Mouse (Mus musculus): ENCODE results near the gene Slc6a6. TPM values are rescaled to one million over a fixed set of nuclear protein-coding genes. Genes with fewer than 3 reads are reported as not detected.
A peak's percentile ranks its signal among the peaks of the same experiment; 100 is the strongest.

Gene Slc6a6
- total RNA-seq, 1 experiment from 2014 or later: 36.7 TPM

DNA sequence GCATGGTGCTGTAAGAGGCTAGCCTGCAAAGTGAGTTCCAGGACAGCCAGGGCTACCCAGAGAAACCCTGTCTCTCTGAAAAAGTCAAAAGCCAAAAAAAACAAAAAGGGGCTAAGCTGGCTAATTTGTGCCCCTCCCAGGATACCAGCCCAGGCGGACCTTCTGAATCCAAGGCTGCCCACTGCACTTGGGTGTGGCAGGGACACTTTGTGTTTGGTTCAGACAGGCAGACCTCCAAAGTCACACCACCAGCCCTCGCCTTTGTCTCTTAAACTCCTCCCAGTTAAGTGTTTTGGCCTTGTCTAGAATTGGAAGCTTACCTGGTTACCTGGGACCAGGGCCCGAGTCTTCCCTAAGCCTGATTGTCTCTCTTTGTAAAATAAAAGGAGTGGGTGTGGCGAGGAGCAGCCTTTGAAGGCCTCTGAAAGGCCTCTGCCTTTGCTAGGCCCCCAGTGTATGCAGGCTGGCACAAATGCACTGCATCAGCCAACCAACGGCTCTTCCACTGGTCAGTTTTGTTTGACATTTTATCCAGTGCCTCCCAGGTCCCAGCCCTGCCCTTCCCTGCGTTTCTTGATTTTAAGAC is 26.6 kb downstream of the Slc6a6 start:
- no peak for ATAC-seq (replicated peaks in 1 of 2; ENCODE audit: insufficient read depth in 1 of 2, low FRiP score in 2 of 2, low TSS enrichment in 1 of 2, low read depth in 1 of 2, poor library complexity in 2 of 2, severe bottlenecking in 2 of 2)

DNA sequence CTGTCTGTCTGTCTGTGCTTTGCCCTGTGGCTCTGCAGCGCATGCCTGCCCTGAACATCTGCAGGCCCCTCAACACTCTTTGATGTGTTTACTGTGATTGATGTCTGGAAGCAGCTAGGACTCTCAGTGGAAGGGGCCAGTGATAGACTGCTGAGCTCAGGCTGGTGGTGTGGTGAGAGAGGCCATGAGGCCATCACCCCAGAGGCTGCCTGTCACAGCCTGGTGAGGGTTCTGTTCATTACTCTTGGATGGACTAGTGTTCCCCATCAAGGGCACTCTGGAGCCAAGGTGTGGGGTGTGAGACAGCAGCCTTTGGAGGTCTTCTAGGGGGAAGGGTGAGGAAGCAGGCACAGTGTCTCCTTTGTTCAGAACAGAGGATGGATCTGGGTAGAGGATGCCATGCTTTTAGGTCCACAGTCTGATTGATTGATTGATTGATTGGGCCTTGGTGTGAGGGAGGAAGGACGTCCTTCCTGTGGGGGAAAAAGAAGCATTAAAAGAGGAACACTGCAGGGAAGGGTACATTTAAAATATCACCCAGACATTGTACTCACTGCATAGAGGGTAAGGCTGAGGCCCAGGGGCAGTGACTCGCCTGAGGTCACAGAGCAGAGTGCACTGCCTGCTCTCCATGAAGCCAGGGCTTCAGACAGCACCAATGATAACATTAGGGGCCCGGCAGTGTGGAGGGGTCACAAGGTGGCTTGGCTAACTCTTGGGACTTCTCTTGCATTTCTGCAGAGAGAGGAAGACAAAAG is 28.4 kb downstream of the Slc6a6 start:
- no peak for ATAC-seq (replicated peaks in 1 of 2; ENCODE audit: insufficient read depth in 1 of 2, low FRiP score in 2 of 2, low TSS enrichment in 1 of 2, low read depth in 1 of 2, poor library complexity in 2 of 2, severe bottlenecking in 2 of 2)

DNA sequence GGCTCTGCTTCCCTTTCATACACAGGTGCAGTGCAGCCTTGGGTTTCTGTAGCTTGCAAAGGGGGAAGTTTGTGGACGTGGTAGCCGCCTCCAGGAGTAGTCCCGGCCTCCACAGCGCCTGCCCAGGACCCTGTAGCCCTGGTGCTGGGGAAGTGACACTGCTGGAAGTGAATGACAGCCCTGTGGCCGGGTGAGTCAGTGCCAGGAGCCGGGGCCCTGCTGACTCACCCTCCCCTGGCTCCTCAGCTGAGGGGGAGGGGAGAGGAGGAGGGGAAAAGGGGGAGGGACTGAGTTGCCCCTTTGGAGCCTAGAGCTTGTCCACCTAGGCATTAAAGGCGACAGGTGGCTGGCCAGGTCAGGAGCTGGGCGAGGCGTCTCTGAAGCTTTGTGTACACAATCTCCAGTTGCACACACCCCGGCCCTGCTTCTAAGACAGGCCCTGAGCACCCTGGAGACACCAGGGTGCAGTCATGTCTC is 29.0 kb downstream of the Slc6a6 start:
- ATAC-seq (replicated peaks in 1 of 2; ENCODE audit: insufficient read depth in 1 of 2, low FRiP score in 2 of 2, low TSS enrichment in 1 of 2, low read depth in 1 of 2, poor library complexity in 2 of 2, severe bottlenecking in 2 of 2): peak; percentile 94 to 98

- no peak for ATAC-seq (replicated peaks in 1 of 2; ENCODE audit: insufficient read depth in 1 of 2, low FRiP score in 2 of 2, low TSS enrichment in 1 of 2, low read depth in 1 of 2, poor library complexity in 2 of 2, severe bottlenecking in 2 of 2)
Observed at GRCm38 (mm10) chr6:91713370-91713896, 29.6 kb downstream of the Slc6a6 start.

- no peak for ATAC-seq (replicated peaks in 1 of 2; ENCODE audit: insufficient read depth in 1 of 2, low FRiP score in 2 of 2, low TSS enrichment in 1 of 2, low read depth in 1 of 2, poor library complexity in 2 of 2, severe bottlenecking in 2 of 2)
Observed at GRCm38 (mm10) chr6:91715023-91715422, 31.2 kb downstream of the Slc6a6 start.

GRCm38 (mm10) chr6:91715988-91716810 is 32.3 kb downstream of the Slc6a6 start:
- no peak for ATAC-seq (replicated peaks in 1 of 2; ENCODE audit: insufficient read depth in 1 of 2, low FRiP score in 2 of 2, low TSS enrichment in 1 of 2, low read depth in 1 of 2, poor library complexity in 2 of 2, severe bottlenecking in 2 of 2)

GRCm38 (mm10) chr6:91718067-91718466 is 34.2 kb downstream of the Slc6a6 start:
- no peak for ATAC-seq (replicated peaks in 1 of 2; ENCODE audit: insufficient read depth in 1 of 2, low FRiP score in 2 of 2, low TSS enrichment in 1 of 2, low read depth in 1 of 2, poor library complexity in 2 of 2, severe bottlenecking in 2 of 2)

DNA sequence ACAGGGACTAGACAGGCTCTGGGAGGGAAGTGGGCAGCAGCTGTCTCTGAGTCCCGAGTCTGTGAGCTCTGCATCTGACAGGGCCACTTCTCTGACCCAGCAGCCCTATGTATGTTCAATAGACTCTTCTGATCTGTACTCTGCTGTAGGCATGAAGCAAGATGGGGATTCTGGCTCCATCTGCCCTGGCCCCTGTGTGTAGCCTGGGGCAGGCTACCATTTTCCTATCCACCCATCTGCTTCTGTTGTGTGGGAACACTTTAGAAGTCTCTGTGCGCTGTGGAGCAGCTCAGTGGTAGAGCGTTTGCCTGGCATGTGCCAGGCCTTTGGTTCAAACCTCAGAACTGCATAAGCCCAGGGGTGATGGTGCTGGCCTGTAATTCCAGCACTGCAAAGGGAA is 34.8 kb downstream of the Slc6a6 start:
- ATAC-seq (replicated peaks in 1 of 2; ENCODE audit: insufficient read depth in 1 of 2, low FRiP score in 2 of 2, low TSS enrichment in 1 of 2, low read depth in 1 of 2, poor library complexity in 2 of 2, severe bottlenecking in 2 of 2): no peak

DNA sequence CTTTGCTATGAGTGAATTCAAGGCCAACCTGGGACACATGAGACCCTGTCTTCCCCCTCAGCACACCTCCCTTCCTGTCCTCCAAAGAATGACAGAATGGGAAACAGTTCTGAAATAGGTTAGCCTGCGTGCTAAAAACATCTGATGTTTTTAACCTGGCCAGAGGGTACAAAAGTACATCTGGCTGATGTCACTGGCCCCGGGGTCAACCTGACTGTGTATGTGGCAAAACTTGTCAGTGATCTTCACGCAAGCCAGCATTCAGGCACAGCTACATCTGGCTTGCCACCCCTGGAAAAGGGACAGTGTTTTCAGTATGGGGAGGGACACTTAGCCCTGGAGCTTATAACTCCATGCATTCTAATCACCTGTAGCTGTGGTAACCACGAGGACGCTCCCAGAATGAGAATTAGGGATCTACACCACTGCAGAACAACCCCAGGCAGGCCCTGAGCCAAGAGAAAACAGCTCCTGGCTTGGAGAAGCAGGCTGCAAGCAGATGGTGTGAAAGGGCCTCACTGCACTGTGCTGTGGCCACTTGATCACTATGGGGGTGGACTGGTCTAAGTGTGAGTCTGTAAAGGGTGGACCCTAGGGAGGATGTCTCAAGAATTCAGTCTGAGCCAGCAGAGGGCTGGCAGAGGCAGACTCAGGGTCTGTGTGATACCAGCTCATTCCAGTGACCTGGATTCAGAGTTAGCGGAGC is 35.3 kb downstream of the Slc6a6 start:
- no peak for ATAC-seq (replicated peaks in 1 of 2; ENCODE audit: insufficient read depth in 1 of 2, low FRiP score in 2 of 2, low TSS enrichment in 1 of 2, low read depth in 1 of 2, poor library complexity in 2 of 2, severe bottlenecking in 2 of 2)

- ATAC-seq (replicated peaks in 1 of 2; ENCODE audit: insufficient read depth in 1 of 2, low FRiP score in 2 of 2, low TSS enrichment in 1 of 2, low read depth in 1 of 2, poor library complexity in 2 of 2, severe bottlenecking in 2 of 2): no peak
Observed at GRCm38 (mm10) chr6:91719865-91720533, 36.1 kb downstream of the Slc6a6 start.

DNA sequence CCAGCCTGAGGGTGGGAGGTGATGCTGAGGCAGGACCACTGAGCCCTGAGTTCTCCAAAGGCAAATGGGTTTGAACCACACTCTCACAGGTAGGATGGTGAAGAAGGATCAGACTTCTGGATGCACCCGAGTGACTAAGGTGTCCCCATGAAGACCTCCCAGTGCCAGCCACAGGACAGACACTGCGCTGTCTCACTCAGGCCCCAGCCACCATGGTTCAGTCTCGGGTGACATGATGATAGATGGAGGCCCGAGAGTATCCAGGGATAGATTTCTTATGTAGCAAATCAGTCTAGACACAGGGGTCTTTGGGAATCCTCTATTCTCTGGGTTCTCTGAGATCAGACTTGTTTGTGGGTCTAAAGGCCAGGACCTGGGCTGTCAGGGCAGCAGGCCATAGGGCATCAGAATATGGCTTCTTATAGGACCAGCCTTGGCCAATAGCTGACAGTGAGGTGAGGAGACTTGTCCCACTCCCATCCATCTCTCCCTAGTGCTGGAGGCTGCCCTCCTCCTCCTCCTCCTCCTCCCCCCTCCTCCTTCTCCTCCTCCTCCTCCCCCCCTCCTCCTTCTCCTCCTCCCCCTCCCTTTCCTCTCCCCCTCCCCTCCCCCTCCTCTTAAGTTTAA is 36.8 kb downstream of the Slc6a6 start:
- ATAC-seq (replicated peaks in 1 of 2; ENCODE audit: insufficient read depth in 1 of 2, low FRiP score in 2 of 2, low TSS enrichment in 1 of 2, low read depth in 1 of 2, poor library complexity in 2 of 2, severe bottlenecking in 2 of 2): no peak

GRCm38 (mm10) chr6:91721215-91721701 is 37.4 kb downstream of the Slc6a6 start:
- no peak for ATAC-seq (replicated peaks in 1 of 2; ENCODE audit: insufficient read depth in 1 of 2, low FRiP score in 2 of 2, low TSS enrichment in 1 of 2, low read depth in 1 of 2, poor library complexity in 2 of 2, severe bottlenecking in 2 of 2)

- ATAC-seq (replicated peaks in 1 of 2; ENCODE audit: insufficient read depth in 1 of 2, low FRiP score in 2 of 2, low TSS enrichment in 1 of 2, low read depth in 1 of 2, poor library complexity in 2 of 2, severe bottlenecking in 2 of 2): no peak
Observed at GRCm38 (mm10) chr6:91727361-91727760, 43.5 kb downstream of the Slc6a6 start.

GRCm38 (mm10) chr6:91728939-91729619 is 45.2 kb downstream of the Slc6a6 start:
- ATAC-seq (replicated peaks in 1 of 2; ENCODE audit: insufficient read depth in 1 of 2, low FRiP score in 2 of 2, low TSS enrichment in 1 of 2, low read depth in 1 of 2, poor library complexity in 2 of 2, severe bottlenecking in 2 of 2): no peak

GRCm38 (mm10) chr6:91729677-91730127 is 45.8 kb downstream of the Slc6a6 start:
- no peak for ATAC-seq (replicated peaks in 1 of 2; ENCODE audit: insufficient read depth in 1 of 2, low FRiP score in 2 of 2, low TSS enrichment in 1 of 2, low read depth in 1 of 2, poor library complexity in 2 of 2, severe bottlenecking in 2 of 2)

DNA sequence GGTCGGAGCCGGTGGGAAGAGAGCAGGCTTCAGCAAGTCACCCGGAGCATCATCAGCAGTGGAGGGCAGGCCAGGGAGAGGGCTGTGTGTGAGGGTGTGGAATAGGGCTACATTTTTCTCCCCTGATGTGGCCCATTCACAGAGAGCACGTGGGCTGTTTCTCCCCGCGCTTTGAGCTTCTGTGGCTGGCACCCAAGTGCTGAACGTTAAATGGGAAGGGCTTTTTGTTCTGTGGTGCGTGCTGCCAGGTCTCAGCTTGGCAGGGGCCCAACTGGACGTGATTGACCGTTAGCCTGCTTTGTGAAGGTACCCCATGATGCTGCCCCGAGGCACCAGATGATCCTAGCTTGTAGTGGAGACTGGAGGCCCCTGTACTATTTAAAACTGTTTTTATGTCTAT is 48.3 kb downstream of the Slc6a6 start:
- no peak for ATAC-seq (replicated peaks in 1 of 2; ENCODE audit: insufficient read depth in 1 of 2, low FRiP score in 2 of 2, low TSS enrichment in 1 of 2, low read depth in 1 of 2, poor library complexity in 2 of 2, severe bottlenecking in 2 of 2)

Data from hematopoietic stem cell, adult 5-6 weeks (primary cell).